Mouse (Mus musculus) intestine, postnatal 0 days (tissue): ENCODE data around the gene Slc4a1. TPM values are rescaled to one million over a fixed set of nuclear protein-coding genes. Genes with fewer than 3 reads are reported as not detected.
A peak's percentile ranks its signal among the peaks of the same experiment; 100 is the strongest.

ENCODE experiments used
- ATAC-seq: fragments of 200-750 bp; cut with Nextera tagmentation; 2 replicates; pipeline ENCODE4 v1.8.0; 2017; ENCODE audit warnings: mild to moderate bottlenecking, moderate TSS enrichment, moderate library complexity
- H3K27ac ChIP-seq: fragments of 300-500 bp; sonication (generic); 2 replicates; pipeline ENCODE4 v1.5.1; 2014; ENCODE audit warnings: mild to moderate bottlenecking, low read depth, low read length, moderate library complexity
- H3K27me3 ChIP-seq: fragments of 300-500 bp; sonication (generic); replicated peaks from 2 replicates; pipeline ENCODE4 v1.6.1; 2014; ENCODE audit warnings: low read length, mixed read lengths; ENCODE audit not compliant: control insufficient read depth, insufficient read depth
- H3K36me3 ChIP-seq: fragments of 300-500 bp; sonication (generic); 2 replicates; pipeline ENCODE4 v1.6.1; 2014; ENCODE audit warnings: mild to moderate bottlenecking, moderate library complexity; ENCODE audit not compliant: control insufficient read depth, insufficient read depth
- H3K4me1 ChIP-seq: fragments of 300-500 bp; sonication (generic); replicated peaks from 2 replicates; pipeline ENCODE4 v1.6.1; 2014; ENCODE audit warnings: antibody characterized with exemption, low read length, mixed read lengths; ENCODE audit not compliant: control insufficient read depth, insufficient read depth
- H3K4me2 ChIP-seq: fragments of 300-500 bp; sonication (generic); replicated peaks from 2 replicates; pipeline ENCODE4 v1.6.1; 2014; ENCODE audit warnings: low read depth, mild to moderate bottlenecking, moderate library complexity
- H3K4me3 ChIP-seq: fragments of 300-500 bp; sonication (generic); 2 replicates; pipeline ENCODE4 v1.5.1; 2014; ENCODE audit warnings: low read depth, low read length
- H3K9ac ChIP-seq: fragments of 300-500 bp; sonication (generic); 2 replicates; pipeline ENCODE4 v1.6.1; 2014; ENCODE audit warnings: mild to moderate bottlenecking, low read depth, low read length
- H3K9me3 ChIP-seq: fragments of 300-500 bp; sonication (generic); 2 replicates; pipeline ENCODE4 v1.6.1; 2016; ENCODE audit warnings: mixed run types; ENCODE audit not compliant: control insufficient read depth
- CTCF ChIP-seq: sonication (generic); IDR thresholded peaks from 2 replicates; pipeline ENCODE4 v1.5.1; 2016; ENCODE audit warnings: low read depth, mild to moderate bottlenecking, control low read depth, antibody characterized with exemption, moderate library complexity
- WGBS: fragments of 180-500 bp; shearing (Covaris S2); extraction: QIAGEN DNeasy Blood & Tissue Kit; methylation state at CpG from one replicate; pipeline ENCODE4 v1.1.7; 2014; 5-methylcytosine and 5-hydroxymethylcytosine counted together
- polyA plus RNA-seq: library from polyadenylated mRNA; unstranded; fragments of >200 nt; fragmentation: Nextera tagmentation; extraction: Ambion mirVana; gene quantifications from 2 replicates; pipeline ENCODE4 v1.2.1, GENCODE M21; 2015

The Slc4a1 gene
- polyA plus RNA-seq, 1 experiment from 2014 or later, result 0.29 TPM

GRCm38 (mm10) chr11:102312586-102312985 is 53.4 kb downstream of the Slc4a1 start:
- no peaks in the 10 kb centered on the region for H3K9me3 ChIP-seq
- no peaks in the 10 kb centered on the region for H3K27me3 ChIP-seq
- H3K4me2 ChIP-seq, result no peak overlapping the region
- H3K27ac ChIP-seq, result no peak overlapping the region
- no peak overlapping the region for H3K4me3 ChIP-seq
- TF ChIP-seq CTCF, result no peak
- WGBS, result 82% methylated on average over 6 of the region's 6 CpGs
- H3K36me3 ChIP-seq, result peaks cover 46% of the 10 kb centered on the region
- no peak overlapping the region for H3K9ac ChIP-seq
- ATAC-seq, result no peak
- H3K4me1 ChIP-seq, result no peaks in the 10 kb centered on the region; the same call in 1 of the 2 replicates

DNA sequence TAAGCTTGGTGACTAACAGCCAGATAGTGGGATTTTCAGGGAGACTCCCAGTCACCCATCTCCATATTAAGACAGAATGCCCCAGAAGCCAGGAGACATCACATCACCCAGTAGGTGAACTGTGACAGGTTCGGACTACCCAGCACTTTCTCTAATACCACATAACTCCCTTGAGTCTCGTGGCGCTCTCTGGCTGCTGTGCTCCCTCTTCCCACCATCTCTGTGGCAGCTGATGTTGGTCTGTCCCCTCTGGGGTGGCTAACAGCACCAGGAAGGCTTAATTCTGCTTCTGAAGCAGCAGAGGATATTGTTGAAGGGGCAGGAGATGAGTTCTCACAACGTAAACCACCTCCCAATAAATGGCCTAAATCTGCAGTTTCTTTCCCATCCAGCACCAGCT is 54.0 kb downstream of the Slc4a1 start:
- Histone ChIP-seq H3K9ac (no peak overlapping the region), H3K36me3 (peaks cover 51% of the 10 kb centered on the region), H3K4me2 (no peak overlapping the region), H3K27ac (no peak overlapping the region), H3K27me3 (no peaks in the 10 kb centered on the region), H3K4me3 (no peak overlapping the region), H3K9me3 (no peaks in the 10 kb centered on the region), H3K4me1 (no peaks in the 10 kb centered on the region; the same call in 1 of the 2 replicates)
- no peak for TF ChIP-seq CTCF
- ATAC-seq, result no peak
- WGBS, result 90% methylated on average over 4 of the region's 4 CpGs

GRCm38 (mm10) chr11:102310768-102311695 is 55.0 kb downstream of the Slc4a1 start:
- 47% methylated on average over 34 of the region's 38 CpGs for WGBS
- no peak for TF ChIP-seq CTCF
- Histone ChIP-seq H3K4me3 (peak overlapping the region; percentile 15), H3K9me3 (no peaks in the 10 kb centered on the region), H3K36me3 (peaks cover 61% of the 10 kb centered on the region), H3K9ac (0 out of 2 replicates have a peak overlapping the region, but pooled peaks have one; percentile 22), H3K4me2 (peak overlapping the region; percentile 75), H3K4me1 (no peaks in the 10 kb centered on the region; the same call in 1 of the 2 replicates), H3K27me3 (no peaks in the 10 kb centered on the region), H3K27ac (peak overlapping the region; percentile 57; the same call in 1 of the 2 replicates)
- ATAC-seq, result no peak

DNA sequence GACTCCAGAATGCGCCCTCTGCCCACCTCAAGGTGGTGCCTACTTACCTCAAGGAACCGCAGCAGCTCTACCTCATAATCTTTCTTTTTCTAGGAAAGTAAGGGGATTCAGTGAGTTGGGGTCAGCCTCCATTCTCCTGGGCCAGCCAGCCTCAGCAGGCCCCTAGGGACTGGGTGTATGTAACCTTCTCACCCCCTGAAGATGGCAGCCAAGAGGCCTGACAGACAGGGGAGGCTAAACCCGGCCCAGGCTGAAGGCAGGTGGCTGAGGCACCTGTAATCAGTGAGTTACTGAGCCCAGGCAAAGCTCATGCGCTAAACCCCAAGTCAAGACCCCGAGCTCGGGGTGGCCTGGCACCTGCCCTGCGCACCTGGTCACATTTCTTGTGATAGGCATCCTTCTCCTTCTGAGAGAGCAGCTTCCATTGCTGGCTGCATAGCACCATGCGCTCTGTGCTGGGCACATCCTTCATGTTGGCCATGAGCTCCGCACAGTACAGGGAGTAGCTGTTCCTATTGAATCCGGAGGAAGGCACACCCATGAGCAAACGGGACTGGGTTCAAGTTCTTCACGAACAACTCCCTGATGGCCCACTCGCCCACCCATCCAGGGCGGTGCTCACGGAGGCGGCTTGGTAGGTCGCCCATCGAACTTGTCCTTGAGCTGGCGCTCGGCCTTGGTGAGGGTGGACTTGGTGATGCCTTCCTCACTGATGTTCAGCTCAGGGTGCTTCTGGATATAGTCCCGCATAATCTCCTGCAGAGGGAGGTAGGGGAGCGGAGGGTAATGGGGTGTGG is 56.0 kb downstream of the Slc4a1 start:
- 74% methylated on average over 22 of the region's 22 CpGs for WGBS
- Histone ChIP-seq H3K27me3 (no peaks in the 10 kb centered on the region), H3K4me3 (peak overlapping the region; percentile 39), H3K9ac (0 out of 2 replicates have a peak overlapping the region, but pooled peaks have one; percentile 34), H3K36me3 (peaks cover 62% of the 10 kb centered on the region), H3K27ac (peak overlapping the region; percentile 62; the same call in 1 of the 2 replicates), H3K4me2 (peak overlapping the region; percentile 75), H3K4me1 (no peaks in the 10 kb centered on the region; the same call in 1 of the 2 replicates), H3K9me3 (no peaks in the 10 kb centered on the region)
- peak; percentile 31; the same call in 1 of the 2 replicates for TF ChIP-seq CTCF
- ATAC-seq, result no peak

DNA sequence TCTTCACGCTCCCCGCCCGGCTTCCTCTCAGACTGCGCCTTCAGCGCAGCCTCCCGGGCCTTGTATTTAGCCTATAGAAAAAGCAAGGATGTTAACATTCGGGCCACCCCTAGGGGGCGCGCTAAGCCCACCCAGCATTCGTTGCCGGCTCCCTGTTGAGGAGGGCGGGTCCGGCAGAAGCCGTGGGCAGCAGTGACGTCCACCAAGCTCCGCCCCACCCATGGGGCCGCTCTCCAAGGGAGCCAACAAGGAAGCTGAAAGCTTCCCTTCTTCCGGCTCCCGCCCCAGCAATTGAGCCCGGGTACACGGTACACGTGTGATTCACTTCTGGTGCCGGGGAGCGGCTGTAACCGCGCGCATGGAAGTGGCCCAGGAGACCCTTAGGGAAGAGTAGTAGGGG is 57.0 kb downstream of the Slc4a1 start:
- peaks cover 55% of the 10 kb centered on the region for H3K36me3 ChIP-seq
- H3K27me3 ChIP-seq, result no peaks in the 10 kb centered on the region
- peak overlapping the region; percentile 39 for H3K4me3 ChIP-seq
- ATAC-seq, result peak; percentile 91
- peak overlapping the region; percentile 62 for H3K27ac ChIP-seq
- H3K9ac ChIP-seq, result 0 out of 2 replicates have a peak overlapping the region, but pooled peaks have one; percentile 34
- no peaks in the 10 kb centered on the region; the same call in 1 of the 2 replicates for H3K4me1 ChIP-seq
- WGBS, result 2% methylated on average over 27 of the region's 27 CpGs
- peak overlapping the region; percentile 75 for H3K4me2 ChIP-seq
- TF ChIP-seq CTCF, result peak; percentile 100
- H3K9me3 ChIP-seq, result no peaks in the 10 kb centered on the region

DNA sequence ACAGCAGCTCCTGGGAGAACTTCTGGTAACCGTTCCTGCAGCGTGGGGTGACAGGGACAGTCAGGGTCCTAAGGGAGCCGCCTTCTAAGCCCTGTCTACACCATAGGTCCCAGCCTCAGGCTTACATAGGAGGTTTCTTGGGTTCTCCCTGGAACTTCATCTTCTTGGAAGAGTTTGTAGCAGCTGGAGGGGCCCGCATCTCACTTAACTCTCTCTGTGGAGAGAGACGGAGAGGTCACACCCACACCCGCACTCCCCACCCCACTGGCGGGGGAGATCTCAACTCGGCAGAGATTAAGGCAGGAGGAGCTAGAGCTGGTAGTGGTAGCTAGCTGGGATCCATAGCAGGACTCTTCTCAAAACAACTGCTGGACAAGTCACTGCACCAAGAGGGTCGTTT is 57.9 kb downstream of the Slc4a1 start:
- H3K27ac ChIP-seq, result no peak overlapping the region
- no peak overlapping the region for H3K9ac ChIP-seq
- H3K27me3 ChIP-seq, result no peaks in the 10 kb centered on the region
- no peak overlapping the region for H3K4me3 ChIP-seq
- H3K9me3 ChIP-seq, result no peaks in the 10 kb centered on the region
- no peak overlapping the region for H3K4me2 ChIP-seq
- H3K4me1 ChIP-seq, result no peaks in the 10 kb centered on the region; the same call in 1 of the 2 replicates
- ATAC-seq, result no peak
- no peak for TF ChIP-seq CTCF
- WGBS, result 77% methylated on average over 9 of the region's 9 CpGs
- peaks cover 46% of the 10 kb centered on the region for H3K36me3 ChIP-seq
